Mouse (Mus musculus): Measurements from ENCODE around the gene Cd5. TPM values are rescaled to one million over a fixed set of nuclear protein-coding genes. Genes with fewer than 3 reads are reported as not detected.

Gene Cd5
- polyA plus RNA-seq, 1 experiment, result not detected

- WGBS, result 85% methylated on average over 4 of the region's 4 CpGs
- Histone ChIP-seq H3K27ac (ENCODE audit: insufficient read depth, low read depth, low read length) (no peak overlapping the region), H3K4me1 (ENCODE audit: control insufficient read depth, insufficient read depth, low read length) (peaks cover 5% of the 10 kb centered on the region; the same call in 1 of the 2 replicates), H3K4me3 (ENCODE audit: insufficient read depth, low read depth, low read length) (no peak overlapping the region)
- TF ChIP-seq CTCF (IDR thresholded peaks at IDR 0.05; ENCODE audit: insufficient read depth, low read depth, low read length), result no peak
These were observed 46.4 kb downstream of the Cd5 start for GRCm38 (mm10) chr19:10692361-10692760.

GRCm38 (mm10) chr19:10691660-10692059 is 47.1 kb downstream of the Cd5 start:
- 80% methylated on average over 3 of the region's 3 CpGs for WGBS
- TF ChIP-seq CTCF (IDR thresholded peaks at IDR 0.05; ENCODE audit: insufficient read depth, low read depth, low read length) (no peak), POLR2A (IDR thresholded peaks at IDR 0.05; ENCODE audit: insufficient read depth, low read depth, low read length) (no peak)
- no peak overlapping the region for H3K27ac ChIP-seq (ENCODE audit: insufficient read depth, low read depth, low read length)
- peaks cover 5% of the 10 kb centered on the region; the same call in 1 of the 2 replicates for H3K4me1 ChIP-seq (ENCODE audit: control insufficient read depth, insufficient read depth, low read length)
- H3K4me3 ChIP-seq (ENCODE audit: insufficient read depth, low read depth, low read length), result no peak overlapping the region

- H3K27ac ChIP-seq (ENCODE audit: insufficient read depth, low read depth, low read length), result no peak overlapping the region
- TF ChIP-seq CTCF (IDR thresholded peaks at IDR 0.05; ENCODE audit: insufficient read depth, low read depth, low read length) (no peak), POLR2A (IDR thresholded peaks at IDR 0.05; ENCODE audit: insufficient read depth, low read depth, low read length) (no peak)
- WGBS, result 95% methylated on average over 4 of the region's 4 CpGs
- no peak overlapping the region for H3K4me3 ChIP-seq (ENCODE audit: insufficient read depth, low read depth, low read length)
- peaks cover 5% of the 10 kb centered on the region; the same call in 1 of the 2 replicates for H3K4me1 ChIP-seq (ENCODE audit: control insufficient read depth, insufficient read depth, low read length)
These were observed 47.7 kb downstream of the Cd5 start for GRCm38 (mm10) chr19:10691121-10691520.

- Histone ChIP-seq H3K4me3 (ENCODE audit: insufficient read depth, low read depth, low read length) (no peak overlapping the region), H3K4me1 (ENCODE audit: control insufficient read depth, insufficient read depth, low read length) (peaks cover 5% of the 10 kb centered on the region; the same call in 1 of the 2 replicates), H3K27ac (ENCODE audit: insufficient read depth, low read depth, low read length) (no peak overlapping the region)
- WGBS, result 38% methylated on average over 3 of the region's 3 CpGs
- no peak for TF ChIP-seq CTCF (IDR thresholded peaks at IDR 0.05; ENCODE audit: insufficient read depth, low read depth, low read length)
- TF ChIP-seq POLR2A (IDR thresholded peaks at IDR 0.05; ENCODE audit: insufficient read depth, low read depth, low read length), result no peak
These were observed 48.5 kb downstream of the Cd5 start for GRCm38 (mm10) chr19:10690336-10690735.

GRCm38 (mm10) chr19:10689470-10690166 is 49.2 kb downstream of the Cd5 start:
- WGBS, result 9% methylated on average over 5 of the region's 5 CpGs
- H3K4me3 ChIP-seq (ENCODE audit: insufficient read depth, low read depth, low read length), result peak overlapping the region; percentile 61
- TF ChIP-seq POLR2A (IDR thresholded peaks at IDR 0.05; ENCODE audit: insufficient read depth, low read depth, low read length), result no peak
- TF ChIP-seq CTCF (IDR thresholded peaks at IDR 0.05; ENCODE audit: insufficient read depth, low read depth, low read length), result no peak
- peak overlapping the region; percentile 77 for H3K27ac ChIP-seq (ENCODE audit: insufficient read depth, low read depth, low read length)
- H3K4me1 ChIP-seq (ENCODE audit: control insufficient read depth, insufficient read depth, low read length), result peaks cover 5% of the 10 kb centered on the region; the same call in 1 of the 2 replicates

- peak; percentile 90 for TF ChIP-seq POLR2A (IDR thresholded peaks at IDR 0.05; ENCODE audit: insufficient read depth, low read depth, low read length)
- no peak for TF ChIP-seq CTCF (IDR thresholded peaks at IDR 0.05; ENCODE audit: insufficient read depth, low read depth, low read length)
- under 1% methylated on average over 74 of the region's 74 CpGs for WGBS
- Histone ChIP-seq H3K4me3 (ENCODE audit: insufficient read depth, low read depth, low read length) (peak within 1 kb of the TSS; percentile 61), H3K4me1 (ENCODE audit: control insufficient read depth, insufficient read depth, low read length) (peaks cover 5% of the 10 kb centered on the region; the same call in 1 of the 2 replicates), H3K27ac (ENCODE audit: insufficient read depth, low read depth, low read length) (peak within 1 kb of the TSS; percentile 77)
These were observed 50.1 kb downstream of the Cd5 start, which contains the start of gene Vps37c for GRCm38 (mm10) chr19:10688537-10689352. Gene Vps37c (plus strand): TSS chr19:10688735.

- Histone ChIP-seq H3K4me1 (ENCODE audit: control insufficient read depth, insufficient read depth, low read length) (peaks cover 5% of the 10 kb centered on the region; the same call in 1 of the 2 replicates), H3K4me3 (ENCODE audit: insufficient read depth, low read depth, low read length) (no peak overlapping the region), H3K27ac (ENCODE audit: insufficient read depth, low read depth, low read length) (no peak overlapping the region)
- no peak for TF ChIP-seq POLR2A (IDR thresholded peaks at IDR 0.05; ENCODE audit: insufficient read depth, low read depth, low read length)
- TF ChIP-seq CTCF (IDR thresholded peaks at IDR 0.05; ENCODE audit: insufficient read depth, low read depth, low read length), result no peak
- 87% methylated on average over 2 of the region's 2 CpGs for WGBS
These were observed 53.1 kb downstream of the Cd5 start for GRCm38 (mm10) chr19:10685727-10686126.

- no peak for TF ChIP-seq CTCF (IDR thresholded peaks at IDR 0.05; ENCODE audit: insufficient read depth, low read depth, low read length)
- no peak for TF ChIP-seq POLR2A (IDR thresholded peaks at IDR 0.05; ENCODE audit: insufficient read depth, low read depth, low read length)
- peaks cover 5% of the 10 kb centered on the region; the same call in 1 of the 2 replicates for H3K4me1 ChIP-seq (ENCODE audit: control insufficient read depth, insufficient read depth, low read length)
- no peak overlapping the region for H3K27ac ChIP-seq (ENCODE audit: insufficient read depth, low read depth, low read length)
- no peak overlapping the region for H3K4me3 ChIP-seq (ENCODE audit: insufficient read depth, low read depth, low read length)
- WGBS, result 85% methylated on average over 9 of the region's 9 CpGs
These were observed 53.7 kb downstream of the Cd5 start for GRCm38 (mm10) chr19:10685081-10685480.

- Histone ChIP-seq H3K4me1 (ENCODE audit: control insufficient read depth, insufficient read depth, low read length) (no peaks in the 10 kb centered on the region), H3K27ac (ENCODE audit: insufficient read depth, low read depth, low read length) (no peak overlapping the region), H3K4me3 (ENCODE audit: insufficient read depth, low read depth, low read length) (no peak overlapping the region)
- 50% methylated on average over 4 of the region's 4 CpGs for WGBS
- TF ChIP-seq CTCF (IDR thresholded peaks at IDR 0.05; ENCODE audit: insufficient read depth, low read depth, low read length), result no peak
- TF ChIP-seq POLR2A (IDR thresholded peaks at IDR 0.05; ENCODE audit: insufficient read depth, low read depth, low read length), result no peak
These were observed 57.2 kb downstream of the Cd5 start for GRCm38 (mm10) chr19:10681571-10681970.

All from olfactory bulb, adult 2 months (tissue).